In genomic region chr14:86937953-86938352, GRCm38 (mm10) we compare ENCODE assay signal across 17 mouse cellular contexts.
"Had no signal": no experiment of that assay in that cellular context is flagged by ENCODE, and none has a peak within 500 bp of the region (broad histone marks: within the 10 kb centered on the region; RNA-seq: fewer than 3 reads in every experiment).

No protein-coding gene starts in this region.

- H3K4me2 ChIP-seq: kidney, embryonic 15.5 days; liver, embryonic 13.5 days; midbrain, embryonic 12.5 days; neural tube, embryonic 12.5 days; neural tube, embryonic 15.5 days; stomach, embryonic 15.5 days had no signal

- H3K9me3 ChIP-seq: kidney, embryonic 15.5 days; liver, embryonic 13.5 days; midbrain, embryonic 12.5 days; neural tube, embryonic 12.5 days; neural tube, embryonic 15.5 days; stomach, embryonic 15.5 days had no signal

- H3K4me1 ChIP-seq: kidney, embryonic 15.5 days; liver, embryonic 13.5 days; midbrain, embryonic 12.5 days; neural tube, embryonic 12.5 days; neural tube, embryonic 15.5 days; stomach, embryonic 15.5 days had no signal

- H3K36me3 ChIP-seq: kidney, embryonic 15.5 days; midbrain, embryonic 12.5 days; neural tube, embryonic 12.5 days; neural tube, embryonic 15.5 days; stomach, embryonic 15.5 days had no signal

- H3K27me3 ChIP-seq: kidney, embryonic 15.5 days; liver, embryonic 13.5 days; midbrain, embryonic 12.5 days; neural tube, embryonic 12.5 days; neural tube, embryonic 15.5 days; stomach, embryonic 15.5 days had no signal

- H3K27ac ChIP-seq: kidney, embryonic 15.5 days; left cerebral cortex, adult 2 months; liver, embryonic 13.5 days; midbrain, embryonic 12.5 days; neural tube, embryonic 12.5 days; neural tube, embryonic 15.5 days; stomach, embryonic 15.5 days had no signal

- H3K4me3 ChIP-seq: kidney, embryonic 15.5 days; left cerebral cortex, adult 2 months; liver, embryonic 13.5 days; midbrain, embryonic 12.5 days; neural tube, embryonic 12.5 days; neural tube, embryonic 15.5 days; stomach, embryonic 15.5 days had no signal

- DNase-seq: kidney, adult 8-10 months; kidney, postnatal 10 days; kidney, postnatal 36 days; layer of hippocampus, postnatal 36 days; liver, embryonic 13.5 days; lung, adult 2 months; lung, postnatal 14 days; lung, postnatal 4 days; right cerebral cortex, postnatal 25 days; spleen, adult 18-20 months; thymus, postnatal 25 days had no signal

- H3K9ac ChIP-seq: kidney, embryonic 15.5 days; liver, embryonic 13.5 days; midbrain, embryonic 12.5 days; neural tube, embryonic 12.5 days; neural tube, embryonic 15.5 days; stomach, embryonic 15.5 days had no signal
